Mouse (Mus musculus) lung, adult 2 months (tissue): ENCODE measurements around the gene Ebi3. TPM values are rescaled to one million over a fixed set of nuclear protein-coding genes. Genes with fewer than 3 reads are reported as not detected.

ENCODE experiments used
- DNase-seq: peaks from one replicate; pipeline ENCODE4 v3.0.0; 2022
- H3K4me1 ChIP-seq: fragments of 200-500 bp; 2 replicates; pipeline ENCODE4 v1.6.1; 2011; ENCODE audit warnings: low read length; ENCODE audit not compliant: control insufficient read depth, insufficient read depth
- H3K4me3 ChIP-seq: fragments of 200-500 bp; replicated peaks from 2 replicates; pipeline ENCODE3; 2011; ENCODE audit warnings: low read depth, mild to moderate bottlenecking, control low read depth, low read length; ENCODE audit errors: extremely low read depth
- CTCF ChIP-seq: fragments of 200-500 bp; IDR thresholded peaks from 2 replicates; pipeline ENCODE4 v1.5.1; 2011; ENCODE audit warnings: mild to moderate bottlenecking, low read length, control low read depth; ENCODE audit not compliant: insufficient read depth
- POLR2A ChIP-seq: fragments of 200-500 bp; IDR thresholded peaks from 2 replicates; pipeline ENCODE4 v1.6.1; 2011; ENCODE audit warnings: low read depth, mild to moderate bottlenecking, control low read depth, low read length, borderline replicate concordance; ENCODE audit errors: extremely low read depth
- WGBS: fragments of 180-500 bp; shearing (Covaris S2); methylation state at CpG from one replicate; pipeline ENCODE4 v1.1.7; 2018; 5-methylcytosine and 5-hydroxymethylcytosine counted together
- polyA plus RNA-seq: library from polyadenylated mRNA; depleted of rRNA; stranded (reverse); fragments of >200 nt; gene quantifications from 2 replicates; pipeline ENCODE4 v1.2.3, GENCODE M21; 2012; rRNA removed

Ebi3 gene
- polyA plus RNA-seq, 1 experiment, result 7.3 TPM

DNA sequence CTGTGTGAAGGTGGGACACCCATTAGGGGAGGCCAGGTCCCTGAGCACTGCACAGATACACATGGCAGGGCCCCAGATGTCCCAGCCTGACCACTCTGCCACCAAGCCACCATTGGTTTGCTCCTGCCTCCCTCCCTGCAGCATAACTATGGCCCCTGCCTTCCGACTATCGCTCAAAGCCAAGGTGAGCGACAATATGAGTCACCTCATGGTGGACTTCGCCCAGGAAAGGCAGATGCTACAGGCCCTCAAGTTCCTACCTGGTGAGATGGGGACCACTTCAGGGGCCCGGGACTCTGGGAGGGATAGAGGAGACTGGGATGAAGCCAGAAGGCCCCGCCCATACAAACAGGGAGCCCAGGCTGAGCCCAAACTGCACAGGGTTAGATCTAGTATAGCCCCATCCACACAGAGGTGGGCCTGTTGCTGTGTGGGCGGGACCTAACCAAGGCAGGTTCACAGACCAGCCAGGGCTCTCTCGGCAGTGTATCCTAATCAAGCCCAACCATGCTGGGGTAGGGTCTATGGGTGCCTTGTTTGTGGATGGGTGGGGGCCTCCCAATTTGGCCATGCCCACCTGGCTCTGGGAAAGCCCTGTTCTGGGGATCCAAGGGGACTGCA lies 37.9 kb downstream of the Ebi3 start:
- TF ChIP-seq CTCF, result no peak
- TF ChIP-seq POLR2A, result no peak
- Histone ChIP-seq H3K4me3 (no peak overlapping the region), H3K4me1 (no peaks in the 10 kb centered on the region)
- DNase-seq, result no peak
- WGBS, result 78% methylated on average over 8 of the region's 8 CpGs

GRCm38 (mm10) chr17:55996007-55996406 lies 43.6 kb downstream of the Ebi3 start:
- WGBS, result 80% methylated on average over 15 of the region's 15 CpGs
- no peak for TF ChIP-seq CTCF
- no peak for TF ChIP-seq POLR2A
- Histone ChIP-seq H3K4me3 (no peak overlapping the region), H3K4me1 (no peaks in the 10 kb centered on the region)
- DNase-seq, result no peak

- 37% methylated on average over 30 of the region's 30 CpGs for WGBS
- TF ChIP-seq CTCF, result no peak
- TF ChIP-seq POLR2A, result no peak
- Histone ChIP-seq H3K4me1 (no peaks in the 10 kb centered on the region), H3K4me3 (no peak overlapping the region)
- DNase-seq, result no peak
Observed at GRCm38 (mm10) chr17:55999794-56000499, 47.5 kb downstream of the Ebi3 start.

GRCm38 (mm10) chr17:56003000-56003399 lies 50.6 kb downstream of the Ebi3 start:
- WGBS, result 70% methylated on average over 3 of the region's 3 CpGs
- TF ChIP-seq POLR2A (no peak), CTCF (no peak)
- no peak overlapping the region for H3K4me3 ChIP-seq
- DNase-seq, result no peak
- H3K4me1 ChIP-seq, result peaks cover 2% of the 10 kb centered on the region; the same call in 1 of the 2 replicates

GRCm38 (mm10) chr17:56005415-56006061 lies 53.1 kb downstream of the Ebi3 start, which contains the start of the genes Stap2 and Mpnd:
Gene Stap2 (minus strand): TSS chr17:56005584.
Gene Mpnd (plus strand): TSS chr17:56005711.
- H3K4me1 ChIP-seq, result peaks cover 7% of the 10 kb centered on the region
- peak within 1 kb of the TSS; percentile 72 for H3K4me3 ChIP-seq
- TF ChIP-seq CTCF (no peak), POLR2A (peak; percentile 51; the same call in 1 of the 2 replicates)
- peak; percentile 64 for DNase-seq
- 16% methylated on average over 13 of the region's 13 CpGs for WGBS

Other genes starting within 250 kb of the Ebi3 start
- 1.9 and 5.9 TPM in 2 replicates for gene Pot1b, start 240.0 kb upstream of the Ebi3 start, polyA plus RNA-seq
- gene Adgre4, start 202.7 kb upstream of the Ebi3 start, polyA plus RNA-seq, result 2.0 and 4.9 TPM in 2 replicates
- 0.35 and 0.90 TPM in 2 replicates for gene Zfp119a, start 73.7 kb upstream of the Ebi3 start, polyA plus RNA-seq
- 0.96 and 1.2 TPM in 2 replicates for gene Zfp959, start 60.5 kb upstream of the Ebi3 start, polyA plus RNA-seq
- 0.29 and 0.70 TPM in 2 replicates for gene Zfp119b, start 3.1 kb upstream of the Ebi3 start, polyA plus RNA-seq
- 8.8 and 9.5 TPM in 2 replicates for gene Yju2, start 6.5 kb downstream of the Ebi3 start, polyA plus RNA-seq
- 1.6 and 1.9 TPM in 2 replicates for gene Shd, start 17.8 kb downstream of the Ebi3 start, polyA plus RNA-seq
- 0.17 and 0.31 TPM in 2 replicates for gene Fsd1, start 33.9 kb downstream of the Ebi3 start, polyA plus RNA-seq
- gene Stap2, start 52.9 kb downstream of the Ebi3 start, polyA plus RNA-seq, result 53.4 and 60.4 TPM in 2 replicates
- 99.7 and 103 TPM in 2 replicates for gene Mpnd, start 53.1 kb downstream of the Ebi3 start, polyA plus RNA-seq
- 72.8 and 74.1 TPM in 2 replicates for gene Sh3gl1, start 84.0 kb downstream of the Ebi3 start, polyA plus RNA-seq
- 1.6 and 2.3 TPM in 2 replicates for gene Chaf1a, start 87.8 kb downstream of the Ebi3 start, polyA plus RNA-seq
- gene Ubxn6, start 122.4 kb downstream of the Ebi3 start, polyA plus RNA-seq, result 59.3 and 69.3 TPM in 2 replicates
- gene Hdgfl2, start 127.0 kb downstream of the Ebi3 start, polyA plus RNA-seq, result 44.8 and 47.2 TPM in 2 replicates
- 25.2 and 38.9 TPM in 2 replicates for gene Plin4, start 157.2 kb downstream of the Ebi3 start, polyA plus RNA-seq
- 5.5 and 8.6 TPM in 2 replicates for gene Plin5, start 165.0 kb downstream of the Ebi3 start, polyA plus RNA-seq
- 174 and 240 TPM in 2 replicates for gene Lrg1, start 169.4 kb downstream of the Ebi3 start, polyA plus RNA-seq
- gene Sema6b, start 187.7 kb downstream of the Ebi3 start, polyA plus RNA-seq, result 12.5 and 21.2 TPM in 2 replicates
- gene Tnfaip8l1, start 209.8 kb downstream of the Ebi3 start, polyA plus RNA-seq, result 3.5 and 3.6 TPM in 2 replicates
- 42.4 and 48.7 TPM in 2 replicates for gene Mydgf, start 231.3 kb downstream of the Ebi3 start, polyA plus RNA-seq